Mouse (Mus musculus) lung, postnatal 0 days (tissue): Measurements from ENCODE around the gene Abcc12. TPM values are rescaled to one million over a fixed set of nuclear protein-coding genes. Genes with fewer than 3 reads are reported as not detected.

Source experiments
- ATAC-seq: fragments of 200-750 bp; cut with Nextera tagmentation; 2 replicates; pipeline ENCODE4 v1.8.0; 2017; ENCODE audit warnings: moderate library complexity
- DNase-seq: peaks from one replicate; pipeline ENCODE4 v3.0.0-alpha.2; 2016; ENCODE audit warnings: low spot score
- H3K27ac ChIP-seq: fragments of 300-500 bp; sonication (generic); 2 replicates; pipeline ENCODE4 v1.5.1; 2014; ENCODE audit warnings: antibody characterized with exemption, mild to moderate bottlenecking, low read length, mixed read lengths
- H3K27me3 ChIP-seq: fragments of 300-500 bp; sonication (generic); replicated peaks from 2 replicates; pipeline ENCODE4 v1.6.1; 2014; ENCODE audit warnings: low read length, mixed read lengths; ENCODE audit not compliant: insufficient read depth
- H3K36me3 ChIP-seq: fragments of 300-500 bp; sonication (generic); 2 replicates; pipeline ENCODE4 v1.6.1; 2014; ENCODE audit warnings: low read length, mixed read lengths; ENCODE audit not compliant: insufficient read depth
- H3K4me1 ChIP-seq: fragments of 300-500 bp; sonication (generic); 2 replicates; pipeline ENCODE4 v1.6.1; 2014; ENCODE audit warnings: antibody characterized with exemption, low read depth, low read length, mixed read lengths; ENCODE audit not compliant: insufficient read depth
- H3K4me2 ChIP-seq: fragments of 300-500 bp; sonication (generic); replicated peaks from 2 replicates; pipeline ENCODE4 v1.6.1; 2014; ENCODE audit warnings: low read depth, mild to moderate bottlenecking, low read length, moderate library complexity, mixed read lengths
- H3K4me3 ChIP-seq: fragments of 300-500 bp; sonication (generic); 2 replicates; pipeline ENCODE4 v1.5.1; 2014; ENCODE audit warnings: low read depth, low read length
- H3K9ac ChIP-seq: fragments of 300-500 bp; sonication (generic); replicated peaks from 2 replicates; pipeline ENCODE4 v1.6.1; 2014; ENCODE audit warnings: low read depth, mild to moderate bottlenecking
- H3K9me3 ChIP-seq: fragments of 300-500 bp; sonication (generic); 2 replicates; pipeline ENCODE4 v1.6.1; 2016; ENCODE audit warnings: low read length, mixed read lengths
- CTCF ChIP-seq: IDR thresholded peaks from 2 replicates; pipeline ENCODE4 v1.5.1; 2016; ENCODE audit warnings: antibody characterized with exemption, mild to moderate bottlenecking
- EP300 ChIP-seq: IDR thresholded peaks from 2 replicates; pipeline ENCODE4 v1.6.1; 2016; ENCODE audit warnings: antibody characterized with exemption, mild to moderate bottlenecking, control low read depth
- WGBS: fragments of 180-500 bp; shearing (Covaris S2); extraction: QIAGEN DNeasy Blood & Tissue Kit; methylation state at CpG from one replicate; pipeline ENCODE4 v1.1.7; 2014; 5-methylcytosine and 5-hydroxymethylcytosine counted together
- polyA plus RNA-seq: library from polyadenylated mRNA; unstranded; fragments of >200 nt; fragmentation: Nextera tagmentation; extraction: Ambion mirVana; gene quantifications from 2 replicates; pipeline ENCODE4 v1.2.1, GENCODE M21; 2015

The Abcc12 gene
- polyA plus RNA-seq, 1 experiment from 2014 or later, result 0.30 TPM

- no peak overlapping the region for H3K4me2 ChIP-seq
- H3K9ac ChIP-seq, result no peak overlapping the region
- no peak for DNase-seq
- no peak overlapping the region for H3K27ac ChIP-seq
- 71% methylated on average over 5 of the region's 5 CpGs for WGBS
- no peak for ATAC-seq
- no peaks in the 10 kb centered on the region for H3K9me3 ChIP-seq
- no peak for TF ChIP-seq CTCF
- TF ChIP-seq EP300, result no peak
- H3K36me3 ChIP-seq, result no peaks in the 10 kb centered on the region
- no peak overlapping the region for H3K4me3 ChIP-seq
- no peaks in the 10 kb centered on the region for H3K27me3 ChIP-seq
- H3K4me1 ChIP-seq, result no peaks in the 10 kb centered on the region
Observed at GRCm38 (mm10) chr8:86595671-86596070, 15.2 kb upstream of the Abcc12 start.

- Histone ChIP-seq H3K9me3 (no peaks in the 10 kb centered on the region), H3K36me3 (no peaks in the 10 kb centered on the region), H3K27ac (no peak overlapping the region), H3K4me1 (no peaks in the 10 kb centered on the region), H3K4me2 (no peak overlapping the region), H3K9ac (no peak overlapping the region), H3K4me3 (no peak overlapping the region), H3K27me3 (no peaks in the 10 kb centered on the region)
- WGBS, result 51% methylated on average over 3 of the region's 3 CpGs
- ATAC-seq, result no peak
- TF ChIP-seq CTCF (no peak), EP300 (no peak)
- DNase-seq, result no peak
Observed at GRCm38 (mm10) chr8:86594159-86594796, 13.8 kb upstream of the Abcc12 start.

- DNase-seq (no peak), ATAC-seq (no peak)
- WGBS, result 42% methylated on average over 10 of the region's 10 CpGs
- H3K4me1 ChIP-seq, result no peaks in the 10 kb centered on the region
- no peak overlapping the region for H3K4me2 ChIP-seq
- H3K27ac ChIP-seq, result no peak overlapping the region
- TF ChIP-seq EP300, result no peak
- TF ChIP-seq CTCF, result no peak
- no peak overlapping the region for H3K4me3 ChIP-seq
- H3K27me3 ChIP-seq, result no peaks in the 10 kb centered on the region
- no peaks in the 10 kb centered on the region for H3K9me3 ChIP-seq
- H3K36me3 ChIP-seq, result no peaks in the 10 kb centered on the region
- no peak overlapping the region for H3K9ac ChIP-seq
Observed at GRCm38 (mm10) chr8:86593099-86593498, 12.6 kb upstream of the Abcc12 start.

GRCm38 (mm10) chr8:86588338-86588737 lies 7.9 kb upstream of the Abcc12 start:
- H3K9ac ChIP-seq, result no peak overlapping the region
- H3K36me3 ChIP-seq, result no peaks in the 10 kb centered on the region
- no peaks in the 10 kb centered on the region for H3K9me3 ChIP-seq
- ATAC-seq, result no peak
- WGBS, result 88% methylated on average over 5 of the region's 5 CpGs
- H3K27me3 ChIP-seq, result no peaks in the 10 kb centered on the region
- H3K4me3 ChIP-seq, result no peak overlapping the region
- no peak overlapping the region for H3K27ac ChIP-seq
- H3K4me1 ChIP-seq, result no peaks in the 10 kb centered on the region
- TF ChIP-seq EP300, result no peak
- no peak for TF ChIP-seq CTCF
- no peak overlapping the region for H3K4me2 ChIP-seq
- no peak for DNase-seq

GRCm38 (mm10) chr8:86586642-86587041 lies 6.2 kb upstream of the Abcc12 start:
- no peak for TF ChIP-seq EP300
- peak; percentile 45 for TF ChIP-seq CTCF
- H3K4me1 ChIP-seq, result no peaks in the 10 kb centered on the region
- no peak for DNase-seq

GRCm38 (mm10) chr8:86586058-86586457 lies 5.6 kb upstream of the Abcc12 start:
- no peak for TF ChIP-seq CTCF
- no peak for TF ChIP-seq EP300
- no peak for ATAC-seq
- DNase-seq, result no peak
- no peaks in the 10 kb centered on the region for H3K27me3 ChIP-seq
- H3K4me2 ChIP-seq, result no peak overlapping the region
- H3K9me3 ChIP-seq, result no peaks in the 10 kb centered on the region
- H3K9ac ChIP-seq, result no peak overlapping the region
- WGBS, result 40% methylated on average over 5 of the region's 5 CpGs
- no peaks in the 10 kb centered on the region for H3K4me1 ChIP-seq
- H3K36me3 ChIP-seq, result no peaks in the 10 kb centered on the region
- H3K27ac ChIP-seq, result no peak overlapping the region
- H3K4me3 ChIP-seq, result no peak overlapping the region

More at GRCm38 (mm10) chr8:86586642-86587041, 6.2 kb upstream of the Abcc12 start:
- 41% methylated on average over 6 of the region's 6 CpGs for WGBS
- no peak overlapping the region for H3K4me3 ChIP-seq
- H3K36me3 ChIP-seq, result no peaks in the 10 kb centered on the region
- H3K27me3 ChIP-seq, result no peaks in the 10 kb centered on the region
- H3K9me3 ChIP-seq, result no peaks in the 10 kb centered on the region
- no peak for ATAC-seq
- H3K4me2 ChIP-seq, result no peak overlapping the region
- H3K9ac ChIP-seq, result no peak overlapping the region
- no peak overlapping the region for H3K27ac ChIP-seq
